Mouse (Mus musculus) monocyte, adult 5-6 weeks (primary cell): ENCODE measurements around the gene Rpl35. TPM values are rescaled to one million over a fixed set of nuclear protein-coding genes. Genes with fewer than 3 reads are reported as not detected.

Source experiments
- ATAC-seq: fragments of 153-309, 156-312 bp; replicated peaks from 2 replicates; pipeline ENCODE4 v1.8.0; 2017; ENCODE audit warnings: mild to moderate bottlenecking; ENCODE audit not compliant: low TSS enrichment, insufficient number of reproducible peaks, severe bottlenecking, poor library complexity, low FRiP score
- total RNA-seq: library from RNA; stranded (forward); fragments of 200-1000, 200-491, 200-594 nt; gene quantifications from 3 replicates; pipeline ENCODE4 v1.2.3, GENCODE M21; 2017

Rpl35 gene
- total RNA-seq, 1 experiment from 2014 or later, result 553 TPM

DNA sequence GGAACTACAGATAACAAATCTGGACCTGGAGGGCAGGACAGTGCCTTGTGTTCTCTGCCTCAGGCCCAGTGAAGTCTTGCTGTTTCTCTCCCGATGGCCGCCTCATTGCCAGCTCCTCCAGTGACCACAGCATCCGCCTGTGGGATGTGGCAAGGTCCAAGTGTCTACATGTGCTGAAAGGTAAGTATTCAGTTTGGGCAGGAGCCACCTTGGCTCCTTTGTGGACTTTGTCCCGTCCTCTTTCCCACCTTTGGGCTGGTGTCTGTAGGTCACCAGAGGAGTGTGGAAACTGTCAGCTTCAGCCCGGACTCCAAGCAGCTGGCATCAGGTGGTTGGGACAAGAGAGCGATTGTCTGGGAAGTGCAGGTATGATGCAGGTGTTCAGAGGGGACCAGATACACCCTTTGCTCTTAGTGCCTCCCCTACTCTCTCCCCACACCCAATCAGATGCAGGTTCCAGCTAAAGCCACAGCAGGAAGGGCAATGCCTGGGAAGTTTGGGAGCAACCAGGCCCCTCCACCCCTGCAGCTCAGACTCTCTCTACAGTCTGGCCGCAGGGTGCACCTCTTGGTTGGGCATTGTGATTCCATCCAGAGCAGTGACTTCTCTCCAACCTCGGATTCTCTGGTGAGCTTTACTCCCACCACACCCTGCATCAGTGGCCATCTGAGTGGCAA is 5.4 kb downstream of the Rpl35 start:
- no peak for ATAC-seq

DNA sequence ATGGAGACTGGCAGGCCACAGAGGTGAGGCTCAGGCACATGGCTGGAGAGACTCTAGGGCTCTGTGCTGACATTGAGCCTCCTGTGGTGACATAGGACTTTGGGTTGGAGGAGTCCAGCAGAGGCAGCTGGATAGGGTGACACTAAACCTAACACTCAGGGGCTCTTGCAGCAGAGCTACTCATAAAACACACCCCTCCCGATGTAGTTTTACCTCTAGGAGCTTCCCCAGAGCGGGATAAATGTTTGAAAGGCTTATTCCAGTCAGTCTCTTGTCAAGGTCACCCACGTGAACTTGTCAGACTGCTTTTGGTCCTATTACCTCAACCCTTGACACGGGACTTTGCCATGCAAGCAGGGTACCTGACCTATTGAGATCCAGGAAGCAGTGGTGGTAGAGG is 6.0 kb downstream of the Rpl35 start:
- no peak for ATAC-seq

DNA sequence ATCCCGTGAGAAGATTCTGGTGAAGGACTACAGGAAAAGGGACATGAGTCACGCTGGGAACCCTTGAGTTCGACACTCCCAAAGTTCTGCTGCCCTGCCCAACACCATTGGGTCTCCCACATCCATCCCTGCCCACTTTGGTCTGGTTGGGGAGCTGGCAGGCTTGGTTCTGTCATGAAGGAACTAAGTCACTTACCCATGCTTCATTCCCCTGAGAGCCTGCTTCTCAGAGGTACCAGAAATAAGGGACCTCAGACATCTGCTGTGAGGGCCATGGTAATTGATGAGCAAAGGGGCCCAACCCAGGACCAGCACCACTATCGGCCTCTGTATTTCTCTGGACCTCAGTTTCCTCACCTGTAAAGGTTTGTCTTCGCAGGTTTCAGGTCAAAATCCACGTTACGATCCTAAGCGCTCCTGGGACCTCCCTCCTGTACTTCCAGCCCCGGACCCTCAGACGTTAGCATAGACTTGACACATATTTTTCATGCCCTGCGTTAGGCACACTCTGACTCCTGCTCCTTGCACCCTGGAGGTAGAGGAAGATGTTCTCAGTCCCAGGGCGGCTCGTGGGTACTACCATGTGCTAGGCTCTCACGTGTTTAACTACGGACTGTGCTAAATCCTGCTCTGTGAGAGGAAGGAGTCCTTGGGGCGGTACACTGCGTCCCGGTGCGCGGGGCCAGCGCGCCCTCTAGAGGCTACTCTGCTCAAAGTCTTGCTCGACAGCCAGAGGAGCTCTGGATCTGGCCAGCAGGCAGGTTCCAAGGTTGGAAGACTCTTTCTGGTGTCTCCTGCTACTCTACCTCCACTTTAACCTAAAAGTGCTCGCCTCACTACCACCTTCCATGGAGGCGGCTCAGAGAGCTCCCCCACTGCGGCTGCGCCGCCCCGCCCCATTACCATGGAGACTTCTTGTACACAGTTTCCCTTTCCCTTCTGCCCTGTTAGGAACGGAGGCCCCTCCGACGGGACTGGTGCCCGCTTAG is 7.7 kb downstream of the Rpl35 start, which contains the start of gene Wdr38:
Gene Wdr38, plus strand, starts transcription at position 91 of the 989 bp plus-strand sequence.
- peak; percentile 81 for ATAC-seq

DNA sequence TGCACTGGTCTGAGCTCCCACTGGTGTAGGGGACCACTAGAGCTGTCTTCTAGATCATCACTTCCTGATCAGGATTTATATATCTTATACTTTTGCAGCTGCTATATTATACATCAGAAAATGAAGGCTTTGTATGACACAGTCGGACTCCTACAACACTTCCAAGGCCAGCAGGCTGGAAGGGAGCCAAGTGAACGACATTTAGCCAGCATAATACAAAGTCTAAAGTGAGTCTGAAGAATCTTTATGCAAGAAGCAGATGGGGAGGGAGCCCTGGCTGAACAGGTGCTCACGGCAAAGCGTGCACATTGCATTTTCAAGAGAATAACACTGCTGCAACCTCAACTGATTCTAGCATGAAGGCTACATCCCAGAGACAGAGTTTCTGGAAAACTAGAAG is 13.0 kb downstream of the Rpl35 start:
- no peak for ATAC-seq

DNA sequence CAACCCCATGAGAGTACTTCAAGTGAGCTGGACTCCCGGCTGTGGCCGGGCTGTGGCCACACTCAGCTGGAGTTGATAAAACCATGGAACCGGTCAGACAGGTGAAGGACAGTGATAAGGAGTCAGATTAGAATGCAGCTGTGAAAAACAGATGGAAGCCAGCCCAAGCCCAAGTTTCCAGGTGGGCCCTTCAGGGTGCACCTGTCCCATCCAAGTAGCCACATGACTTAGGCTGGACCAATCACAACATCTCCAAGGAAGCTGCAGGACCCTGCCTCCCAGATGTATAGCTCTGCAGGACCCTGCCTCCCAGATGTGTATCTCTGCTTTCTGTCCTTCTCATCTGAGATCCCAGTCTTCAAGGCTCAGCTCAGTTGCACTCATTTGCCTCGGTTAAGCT is 13.4 kb downstream of the Rpl35 start:
- no peak for ATAC-seq

DNA sequence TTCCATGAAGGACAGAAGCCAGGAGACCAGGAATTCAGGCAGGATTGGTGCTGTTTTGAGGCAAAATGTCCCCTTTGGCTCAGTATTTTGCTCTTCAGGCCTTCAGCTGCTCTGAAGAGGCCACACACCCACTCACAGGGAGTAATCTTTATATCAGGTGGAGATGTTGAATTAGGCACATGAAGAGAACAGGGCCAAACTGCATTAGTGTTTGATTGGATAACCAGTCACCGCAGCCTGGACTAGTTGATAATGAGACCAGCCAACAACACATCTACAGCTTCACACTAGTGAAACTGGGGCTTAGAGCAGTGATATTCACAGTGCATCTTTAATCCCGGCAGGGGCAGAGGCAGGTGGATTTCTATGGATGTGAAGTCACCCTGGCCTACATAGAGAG is 16.5 kb downstream of the Rpl35 start:
- no peak for ATAC-seq

DNA sequence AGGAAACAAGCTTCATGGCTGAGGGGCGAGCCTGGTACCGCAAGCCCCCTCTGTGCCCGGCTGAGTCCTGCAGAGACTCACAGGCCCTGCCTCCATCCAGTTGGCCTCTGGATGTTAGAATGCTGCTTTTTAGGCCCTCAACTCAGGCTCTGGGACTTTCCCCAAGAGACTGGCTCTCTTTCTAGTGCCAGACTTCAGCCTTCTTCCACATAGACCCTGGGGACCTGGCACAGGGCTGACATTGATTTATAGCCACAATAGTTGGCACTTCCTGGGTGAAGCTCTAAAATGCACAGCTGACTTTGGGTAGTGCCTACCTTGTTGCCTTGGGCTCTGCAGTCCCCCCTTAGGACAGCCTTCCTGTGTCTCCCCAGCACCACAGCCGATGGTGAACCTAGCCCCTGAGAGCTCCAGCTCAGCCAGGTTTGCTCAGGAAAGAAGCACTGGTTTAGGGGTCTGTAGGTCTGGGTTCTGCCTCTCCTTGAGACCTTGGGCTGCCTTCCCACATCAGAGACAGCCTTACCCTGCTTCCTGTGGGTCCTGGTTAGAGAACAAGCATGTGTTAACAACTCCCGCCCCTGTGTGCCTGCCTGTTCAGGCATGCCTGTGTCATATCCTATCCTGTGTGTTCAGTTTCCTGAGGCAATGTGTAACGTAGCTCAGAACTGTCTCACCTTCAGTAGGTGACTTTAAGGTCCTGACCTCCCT is 17.5 kb downstream of the Rpl35 start:
- ATAC-seq, result no peak

DNA sequence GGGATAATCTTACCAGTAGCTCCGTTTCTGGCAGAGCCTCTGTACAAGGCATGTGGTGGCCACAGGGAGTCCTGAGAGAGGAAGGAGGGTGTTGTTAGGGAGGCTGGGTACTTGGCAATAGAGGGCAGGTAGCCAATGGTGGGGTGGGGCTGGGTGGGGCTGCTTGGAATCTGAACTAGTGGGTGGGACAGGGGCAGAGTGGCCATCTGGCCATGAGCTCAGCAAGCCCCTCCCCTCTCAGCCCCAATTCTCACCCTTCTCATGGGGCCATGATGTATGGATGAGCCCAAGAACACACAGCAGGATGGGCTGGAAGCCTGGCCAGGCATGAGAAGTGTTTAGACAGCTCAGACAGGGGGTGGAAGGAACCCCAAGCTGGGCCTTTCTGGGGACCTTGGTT is 18.1 kb downstream of the Rpl35 start:
- ATAC-seq, result no peak

DNA sequence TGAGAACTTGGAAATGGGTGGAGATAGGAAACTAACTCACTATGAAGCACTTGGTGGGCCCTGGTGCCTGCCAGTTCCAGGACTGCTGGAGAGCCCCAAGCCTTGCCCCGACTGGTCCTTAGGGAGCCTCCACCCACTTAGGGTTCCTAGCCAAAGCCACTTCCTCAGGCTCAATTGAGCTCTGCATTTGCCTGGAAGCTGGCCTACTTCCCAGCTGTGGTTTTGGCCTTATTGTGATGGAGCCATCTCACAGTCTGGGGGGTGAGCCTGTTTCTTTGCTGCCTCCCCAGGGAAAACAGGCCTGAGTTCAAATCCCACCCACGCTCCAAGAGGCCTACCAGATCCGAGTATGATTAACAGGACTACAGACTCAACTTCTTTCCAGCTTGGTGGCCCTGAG is 18.8 kb downstream of the Rpl35 start:
- no peak for ATAC-seq

DNA sequence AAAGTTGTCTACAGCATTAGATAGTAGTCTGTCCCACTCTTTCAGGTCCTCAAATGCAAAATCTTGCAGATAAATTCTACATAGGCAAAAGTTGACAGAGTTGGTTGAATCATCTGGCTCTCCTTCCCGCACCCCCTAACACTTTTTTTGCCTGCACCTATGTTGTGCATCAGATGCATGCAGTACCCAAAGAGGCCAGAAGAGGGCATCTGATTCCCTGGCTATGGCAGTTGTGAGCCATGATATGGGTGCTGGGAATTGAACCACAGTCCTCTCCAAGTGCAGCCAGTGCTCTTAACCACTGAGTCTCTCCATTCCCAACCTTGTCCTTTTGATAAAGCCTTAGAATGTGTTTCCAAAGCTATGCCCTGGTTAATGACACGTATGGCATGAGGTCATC is 22.0 kb downstream of the Rpl35 start:
- no peak for ATAC-seq

DNA sequence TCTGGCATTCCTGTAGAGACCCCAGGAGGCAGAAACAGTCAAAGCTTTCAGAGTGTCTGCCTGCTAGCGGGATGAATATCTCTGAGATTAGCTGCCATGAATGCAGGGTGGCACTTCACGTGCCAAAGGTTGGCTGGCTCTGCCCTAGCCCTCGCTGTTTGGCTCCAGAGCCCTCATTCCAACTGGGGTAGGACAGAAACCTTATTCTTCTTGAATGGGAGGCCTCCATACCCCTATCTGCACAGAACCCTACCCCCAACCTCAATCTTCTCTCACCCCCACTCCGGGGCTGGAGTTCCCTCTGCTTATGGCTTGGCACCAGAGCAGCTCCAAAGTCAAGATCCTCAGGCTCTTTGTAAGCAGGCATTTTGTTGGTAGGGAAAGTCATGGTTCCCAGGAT is 27.6 kb downstream of the Rpl35 start:
- ATAC-seq, result no peak

DNA sequence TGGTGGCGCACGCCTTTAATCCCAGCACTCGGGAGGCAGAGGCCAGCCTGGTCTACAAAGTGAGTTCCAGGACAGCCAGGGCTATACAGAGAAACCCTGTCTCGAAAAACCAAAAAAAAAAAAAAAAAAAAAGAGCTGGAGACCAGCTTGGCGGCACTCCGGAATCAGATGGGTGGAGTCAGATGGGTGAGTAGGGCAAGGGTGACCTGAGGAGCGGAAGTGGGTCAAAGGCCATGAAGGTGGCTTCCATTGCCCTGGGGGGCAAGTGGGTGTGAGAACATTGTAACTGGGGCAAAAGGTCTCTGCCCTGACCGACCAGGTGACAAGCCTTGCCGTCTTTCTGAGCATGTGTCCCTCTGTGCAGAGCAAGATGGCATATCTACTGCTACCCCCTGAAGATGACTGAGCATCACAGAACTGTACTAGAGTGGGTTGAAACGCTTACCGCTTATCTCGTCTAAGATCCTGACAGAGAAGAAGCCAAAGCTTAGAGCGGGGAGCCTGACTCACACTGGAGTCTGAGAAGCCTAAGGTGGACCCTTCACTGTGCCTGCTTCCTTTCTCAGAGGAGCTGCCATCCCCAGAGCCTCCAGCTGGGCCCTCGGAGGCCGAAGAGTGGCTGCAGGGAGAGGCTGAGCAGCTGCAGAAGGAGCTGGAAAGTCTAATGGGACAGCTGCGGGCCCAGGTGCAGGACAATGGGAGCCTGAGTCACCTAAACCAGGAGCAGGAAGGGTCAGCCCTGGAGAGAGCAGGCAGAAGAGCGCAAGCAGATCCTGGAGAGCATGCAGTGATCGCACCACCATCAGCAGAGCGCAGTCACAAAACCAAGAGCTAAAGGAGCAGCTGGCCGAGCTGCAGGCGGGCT is 29.3 kb downstream of the Rpl35 start:
- ATAC-seq, result no peak

DNA sequence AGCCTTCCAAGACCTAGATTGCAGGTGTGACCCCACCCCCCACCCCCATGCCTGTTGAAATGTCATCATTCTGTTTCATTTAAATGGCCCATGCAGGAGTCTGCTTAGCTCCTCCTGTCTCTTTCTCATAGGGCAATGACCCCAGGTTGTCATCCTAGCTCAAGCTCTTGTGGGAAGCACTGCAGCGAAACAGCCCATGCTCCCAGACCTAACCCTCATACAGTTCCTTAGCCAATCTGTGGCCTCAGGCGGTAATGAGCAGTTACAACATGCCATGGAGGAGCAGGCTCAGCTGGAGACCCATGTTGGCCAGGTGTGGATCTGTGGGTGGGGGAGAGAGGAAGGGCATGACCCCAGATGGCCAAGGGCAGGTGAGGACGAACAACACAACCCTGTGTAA is 30.2 kb downstream of the Rpl35 start:
- ATAC-seq, result no peak

DNA sequence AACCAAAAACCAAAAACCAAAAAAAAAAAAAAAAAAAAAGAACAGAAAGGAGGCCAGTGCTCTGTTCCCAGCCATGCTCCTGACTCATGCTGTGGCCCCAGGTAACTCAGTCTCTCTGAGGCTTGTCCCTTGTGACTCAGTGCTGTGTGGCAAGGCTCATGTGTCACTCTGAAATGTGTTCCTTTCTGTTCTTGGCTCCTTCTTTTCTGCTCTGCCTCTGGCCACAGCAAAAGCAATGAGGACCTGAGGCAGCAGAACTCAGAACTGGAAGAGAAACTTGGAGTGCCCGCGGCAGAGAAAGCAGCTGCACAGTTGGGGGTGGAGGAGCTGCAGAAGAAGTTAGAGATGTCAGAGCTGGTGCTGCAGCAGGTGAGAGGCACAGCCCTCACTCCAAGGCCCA is 31.3 kb downstream of the Rpl35 start:
- ATAC-seq, result no peak

DNA sequence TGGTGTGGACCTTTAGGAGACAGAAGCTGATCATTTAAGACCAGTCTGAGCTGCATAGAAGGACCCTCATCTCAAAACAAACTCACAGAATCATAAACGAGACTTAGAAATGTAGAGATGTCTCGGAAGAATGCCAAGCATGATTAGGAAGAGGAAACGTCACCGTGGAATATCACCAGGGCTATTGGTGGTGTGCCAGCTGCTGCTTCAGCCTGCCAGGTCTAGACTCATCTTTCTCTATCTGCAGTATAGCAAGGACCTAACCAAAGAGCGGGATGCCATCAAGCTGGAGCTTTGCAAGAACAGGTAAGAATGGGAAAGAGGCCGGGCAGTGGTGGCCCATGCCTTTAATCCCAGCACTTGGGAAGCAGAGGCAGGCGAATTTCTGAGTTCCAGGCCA is 31.7 kb downstream of the Rpl35 start:
- no peak for ATAC-seq

DNA sequence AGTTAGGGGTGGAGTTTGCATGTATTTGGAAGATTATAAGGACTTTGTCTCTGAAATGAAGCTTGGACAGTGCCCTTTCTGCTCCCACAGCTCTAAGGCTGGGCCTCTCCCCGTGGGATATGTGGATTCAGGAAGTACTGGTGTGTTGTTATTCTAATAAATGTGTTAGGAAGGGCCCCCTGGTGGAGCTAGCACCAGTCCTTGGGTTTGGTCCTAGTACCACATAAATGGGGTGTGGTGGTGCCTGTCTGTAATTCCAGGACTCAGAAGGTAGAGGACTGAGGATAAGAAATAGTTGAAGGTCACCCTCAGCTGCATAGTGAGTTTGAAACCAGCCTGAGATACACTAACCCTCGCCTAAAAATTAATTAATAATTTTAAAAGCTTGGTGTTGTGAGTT is 32.2 kb downstream of the Rpl35 start:
- ATAC-seq, result no peak

DNA sequence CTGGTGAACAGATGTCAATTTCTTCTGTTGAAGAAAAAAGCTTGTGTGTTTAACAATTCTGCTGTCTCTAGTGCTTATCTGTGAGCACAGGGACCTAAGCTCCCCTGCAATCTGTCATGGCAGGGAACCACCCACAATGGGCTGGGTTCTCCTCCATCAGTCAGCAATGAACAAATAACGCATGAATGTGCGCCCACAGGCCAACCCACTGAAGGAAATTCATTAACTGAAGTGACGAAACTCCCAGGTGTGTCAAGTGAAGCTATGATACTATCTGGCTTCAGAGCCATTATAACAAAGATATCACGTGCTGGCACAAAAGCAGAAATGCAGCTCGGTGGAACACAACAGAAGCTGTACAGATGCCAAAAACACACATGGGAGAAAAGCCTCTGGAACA is 35.4 kb downstream of the Rpl35 start:
- no peak for ATAC-seq

DNA sequence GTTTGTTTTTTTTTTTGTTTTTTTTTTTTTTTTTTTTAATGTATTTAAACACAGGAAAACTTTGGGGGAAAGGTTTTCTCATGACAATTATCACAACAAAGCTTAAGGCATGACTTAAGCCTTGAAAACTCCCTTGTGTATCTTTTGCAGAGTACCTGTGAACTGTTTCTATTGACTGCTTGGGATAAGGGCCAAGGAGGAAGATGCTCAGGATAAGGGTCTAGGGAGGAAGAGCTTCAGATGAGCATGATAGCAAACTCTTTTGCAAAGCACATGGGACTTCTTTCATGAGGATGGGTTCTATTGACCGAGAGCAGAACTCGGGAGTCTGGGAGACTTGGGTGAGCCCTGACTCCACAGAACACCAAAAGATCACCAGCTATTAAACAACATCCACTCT is 35.8 kb downstream of the Rpl35 start:
- no peak for ATAC-seq

DNA sequence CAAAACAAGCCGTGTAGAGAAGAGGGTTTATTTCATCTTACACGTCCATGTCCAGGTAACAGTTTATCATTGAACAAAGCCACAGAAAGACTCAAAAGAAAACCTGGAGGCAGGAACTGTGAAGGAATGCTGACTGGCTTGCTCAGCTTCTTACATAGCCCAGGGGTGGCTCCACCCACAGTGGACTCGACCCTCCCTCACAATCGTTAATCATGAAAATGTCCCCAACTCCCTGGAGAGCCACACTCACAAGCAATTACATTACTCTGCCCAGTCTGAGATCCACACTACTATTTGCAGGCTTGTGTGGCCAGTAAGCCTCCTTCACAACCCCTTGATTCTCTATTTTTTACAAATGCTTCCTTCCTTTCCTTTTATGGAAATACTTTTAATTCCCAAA is 41.2 kb downstream of the Rpl35 start:
- no peak for ATAC-seq
